Mouse (Mus musculus): ENCODE measurements around the gene AC124108.1.

DNA sequence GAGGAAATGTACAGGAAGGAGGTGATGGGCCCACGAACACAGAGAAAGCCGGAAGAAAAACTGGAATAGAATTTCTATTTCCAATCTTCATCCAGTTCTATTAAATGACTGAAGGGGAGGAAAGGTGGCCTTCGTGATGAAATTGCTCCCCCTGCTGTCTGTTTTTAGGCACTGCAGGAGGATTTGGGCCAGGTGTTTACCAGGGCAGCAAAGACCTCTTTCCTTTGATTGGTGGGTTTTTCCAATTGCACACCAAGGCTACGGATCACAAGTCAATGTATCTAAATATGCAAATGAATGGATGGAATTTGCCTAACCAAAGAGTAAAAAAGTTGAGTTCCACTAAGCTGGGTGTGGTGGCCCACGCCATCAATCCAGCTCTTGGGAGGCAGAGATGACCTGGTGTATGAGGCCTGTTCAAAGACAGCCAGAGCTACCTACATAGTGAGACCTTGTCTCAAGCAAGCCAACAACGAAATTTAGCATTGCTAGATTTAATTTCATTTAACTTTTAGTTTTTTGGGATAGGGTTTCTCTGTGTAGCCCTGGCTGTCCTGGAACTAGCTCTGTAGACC, 46.4 kb downstream of the AC124108.1 start:
- peak; percentile 59 for TF ChIP-seq CTCF (IDR thresholded peaks at IDR 0.05; ENCODE audit: control insufficient read depth, insufficient read depth, insufficient read length)
- TF ChIP-seq MYOG (IDR thresholded peaks at IDR 0.05; ENCODE audit: control insufficient read depth, extremely low read depth, insufficient read length) = no peak
- no peak for TF ChIP-seq MYOD1 (IDR thresholded peaks at IDR 0.05; ENCODE audit: control insufficient read depth, insufficient read length, low read depth)
- no peak for TF ChIP-seq CEBPB (IDR thresholded peaks at IDR 0.05; ENCODE audit: low read depth)
- no peak for TF ChIP-seq USF1 (IDR thresholded peaks at IDR 0.05; ENCODE audit: low read depth)
- TF ChIP-seq FOSL1 (IDR thresholded peaks at IDR 0.05; ENCODE audit: insufficient read depth, low read length, poor library complexity, severe bottlenecking) = no peak

All from C2C12 (cell line).